Mouse (Mus musculus) cerebellum, adult 2 months (tissue): ENCODE measurements around the gene Ryr2.

ENCODE experiments used
- CTCF ChIP-seq: fragments of 200-500 bp; IDR thresholded peaks from 2 replicates; pipeline ENCODE4 v1.5.1; 2011; ENCODE audit warnings: low read depth, mild to moderate bottlenecking, control low read depth, low read length, moderate library complexity, borderline replicate concordance; ENCODE audit not compliant: insufficient read depth
- POLR2A ChIP-seq: fragments of 200-500 bp; IDR thresholded peaks from 2 replicates; pipeline ENCODE4 v1.6.1; 2011; ENCODE audit warnings: low read length, control low read depth, borderline replicate concordance; ENCODE audit not compliant: insufficient read depth

GRCm38 (mm10) chr13:12133549-12133948 lies 26.8 kb upstream of the Ryr2 start:
- TF ChIP-seq POLR2A (no peak), CTCF (no peak)
